Mouse (Mus musculus) brain, embryonic 14.5 days (tissue): Measurements from ENCODE around the gene Zfp276.

Experiments used
- CTCF ChIP-seq: fragments of 200-500 bp; IDR thresholded peaks from 2 replicates; pipeline ENCODE4 v1.5.1; 2012; ENCODE audit warnings: inconsistent platforms, mild to moderate bottlenecking, moderate library complexity, borderline replicate concordance; ENCODE audit not compliant: insufficient read depth, insufficient read length; ENCODE audit errors: extremely low read depth
- POLR2A ChIP-seq: fragments of 200-500 bp; IDR thresholded peaks from 2 replicates; pipeline ENCODE4 v1.6.1; 2012; ENCODE audit warnings: mild to moderate bottlenecking, inconsistent platforms, borderline replicate concordance; ENCODE audit not compliant: poor library complexity, insufficient read depth, insufficient read length, severe bottlenecking; ENCODE audit errors: extremely low read depth

GRCm38 (mm10) chr8:123228416-123228815, 25.6 kb upstream of the Zfp276 start:
- TF ChIP-seq CTCF, result no peak
- TF ChIP-seq POLR2A, result no peak
